Mouse (Mus musculus) hindbrain, embryonic 11.5 days (tissue): ENCODE measurements at regions not wholly inside any gene's neighbourhood (a gene's known extent, or its start where the extent isn't known, plus 50 kb on each side); places are given as distances from the start of the nearest gene placed in this dataset.
A peak's percentile ranks its signal among the peaks of the same experiment; 100 is the strongest.

ENCODE experiments used
- ATAC-seq: fragments of 200-750 bp; cut with Nextera tagmentation; 2 replicates; pipeline ENCODE4 v1.8.0; 2017; ENCODE audit warnings: mild to moderate bottlenecking, moderate TSS enrichment, moderate library complexity; ENCODE audit not compliant: low FRiP score
- DNase-seq: peaks from one replicate; pipeline ENCODE4 v3.0.0-alpha.2; 2015; ENCODE audit warnings: low spot score
- H3K27ac ChIP-seq: fragments of 300-500 bp; sonication (generic); 2 replicates; pipeline ENCODE4 v1.5.1; 2014; ENCODE audit warnings: mild to moderate bottlenecking, low read depth, low read length
- H3K27me3 ChIP-seq: fragments of 300-500 bp; sonication (generic); 2 replicates; pipeline ENCODE4 v1.6.1; 2014; ENCODE audit warnings: mild to moderate bottlenecking, low read length, moderate library complexity, mixed read lengths; ENCODE audit not compliant: control insufficient read depth, insufficient read depth
- H3K36me3 ChIP-seq: fragments of 300-500 bp; sonication (generic); 2 replicates; pipeline ENCODE4 v1.6.1; 2014; ENCODE audit warnings: mild to moderate bottlenecking, low read length, moderate library complexity, mixed read lengths; ENCODE audit not compliant: control insufficient read depth, insufficient read depth
- H3K4me1 ChIP-seq: fragments of 300-500 bp; sonication (generic); replicated peaks from 2 replicates; pipeline ENCODE4 v1.6.1; 2014; ENCODE audit warnings: low read length, mixed read lengths; ENCODE audit not compliant: control insufficient read depth, insufficient read depth
- H3K4me2 ChIP-seq: fragments of 300-500 bp; sonication (generic); replicated peaks from 2 replicates; pipeline ENCODE4 v1.6.1; 2014; ENCODE audit warnings: mild to moderate bottlenecking, low read depth, low read length
- H3K4me3 ChIP-seq: fragments of 300-500 bp; sonication (generic); 2 replicates; pipeline ENCODE4 v1.5.1; 2014; ENCODE audit warnings: low read depth, low read length
- H3K9ac ChIP-seq: fragments of 300-500 bp; sonication (generic); 2 replicates; pipeline ENCODE4 v1.6.1; 2014; ENCODE audit warnings: low read depth, low read length
- H3K9me3 ChIP-seq: fragments of 300-500 bp; sonication (generic); 2 replicates; pipeline ENCODE4 v1.6.1; 2016; ENCODE audit warnings: low read length; ENCODE audit not compliant: control insufficient read depth
- WGBS: fragments of 180-500 bp; shearing (Covaris S2); extraction: QIAGEN DNeasy Blood & Tissue Kit; methylation state at CpG from one replicate; pipeline ENCODE4 v1.1.7; 2014; 5-methylcytosine and 5-hydroxymethylcytosine counted together

GRCm38 (mm10) chr14:37950212-37950876 lies 815.3 kb upstream of the Ghitm start:
- Histone ChIP-seq H3K9ac (no peak overlapping the region), H3K36me3 (no peaks in the 10 kb centered on the region), H3K4me1 (no peaks in the 10 kb centered on the region), H3K4me2 (no peak overlapping the region), H3K27ac (no peak overlapping the region), H3K27me3 (no peaks in the 10 kb centered on the region), H3K4me3 (no peak overlapping the region), H3K9me3 (no peaks in the 10 kb centered on the region)
- ATAC-seq (no peak), DNase-seq (peak; percentile 15)
- WGBS, result 94% methylated on average over 2 of the region's 2 CpGs
